Mouse (Mus musculus): Measurements from ENCODE around the gene Stx2.

DNA sequence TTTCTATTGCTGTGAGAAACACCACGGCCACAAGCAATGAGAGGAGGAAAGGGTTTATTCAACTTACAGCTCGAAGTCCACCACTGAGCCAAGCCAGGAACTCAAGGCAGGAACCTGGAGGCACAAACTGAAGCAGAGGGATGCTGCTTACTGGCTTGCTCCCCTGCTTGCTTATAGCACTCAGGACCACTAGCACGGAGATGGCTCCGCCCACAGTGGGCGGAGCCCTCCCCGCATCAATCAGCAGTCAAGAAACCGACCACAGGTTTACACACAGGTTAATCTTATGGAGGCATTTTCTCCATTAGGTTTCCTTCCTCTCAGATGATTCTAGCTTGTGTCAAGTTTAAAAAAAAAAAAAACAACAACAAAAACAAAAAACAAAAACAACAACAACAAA, 27.5 kb downstream of the Stx2 start:
- no peak for TF ChIP-seq E2F4 (IDR thresholded peaks at IDR 0.05; ENCODE audit: insufficient read depth)
- TF ChIP-seq POLR2A (IDR thresholded peaks at IDR 0.05; ENCODE audit: insufficient read length, low read depth) = no peak
- no peak for TF ChIP-seq MYOD1 (IDR thresholded peaks at IDR 0.05; ENCODE audit: control insufficient read depth in 1 of 3, insufficient read length in 2 of 3, low read depth in 2 of 3)
- TF ChIP-seq MAX (IDR thresholded peaks at IDR 0.05; ENCODE audit: low read depth) = no peak
- TF ChIP-seq CEBPB (IDR thresholded peaks at IDR 0.05; ENCODE audit: insufficient read depth, poor library complexity, severe bottlenecking) = no peak
- TF ChIP-seq USF1 (IDR thresholded peaks at IDR 0.05; ENCODE audit: low read depth) = no peak
- TF ChIP-seq TCF3 (IDR thresholded peaks at IDR 0.05; ENCODE audit: insufficient read length, low read depth) = no peak
- TF ChIP-seq MYOG (IDR thresholded peaks at IDR 0.05; ENCODE audit: control insufficient read depth in 1 of 3, insufficient read depth in 1 of 3, insufficient read length in 2 of 3, low read depth in 2 of 3) = no peak
- no peak for TF ChIP-seq REST (IDR thresholded peaks at IDR 0.05; ENCODE audit: insufficient read depth, insufficient read length)
- TF ChIP-seq POLR2AphosphoS2 (IDR thresholded peaks at IDR 0.05; ENCODE audit: insufficient read length, low read depth) = no peak

Data from myocyte (in vitro differentiated cells).